Mouse (Mus musculus) embryonic facial prominence, embryonic 14.5 days (tissue): Measurements from ENCODE around the gene Zfp446. TPM values are rescaled to one million over a fixed set of nuclear protein-coding genes. Genes with fewer than 3 reads are reported as not detected.

Source experiments
- polyA plus RNA-seq: library from polyadenylated mRNA; unstranded; fragments of >200 nt; fragmentation: Nextera tagmentation; extraction: Ambion mirVana; gene quantifications from 2 replicates; pipeline ENCODE4 v1.2.1, GENCODE M21; 2014

Gene Zfp446
- polyA plus RNA-seq, 1 experiment from 2014 or later: 2.5 TPM

Other genes starting within 250 kb of the Zfp446 start
- not detected in 2 replicates for gene Vmn2r56, start 242.8 kb upstream of the Zfp446 start, polyA plus RNA-seq
- 10.1 and 11.3 TPM in 2 replicates for gene Zscan18, start 174.2 kb upstream of the Zfp446 start, polyA plus RNA-seq
- gene Zfp329, start 159.0 kb upstream of the Zfp446 start, polyA plus RNA-seq: 10.8 and 11.9 TPM in 2 replicates
- 34.2 and 38.0 TPM in 2 replicates for gene Zfp110, start 143.1 kb upstream of the Zfp446 start, polyA plus RNA-seq
- gene Zfp128, start 96.7 kb upstream of the Zfp446 start, polyA plus RNA-seq: 4.9 and 5.3 TPM in 2 replicates
- 15.1 and 16.6 TPM in 2 replicates for gene Zscan22, start 80.0 kb upstream of the Zfp446 start, polyA plus RNA-seq
- gene Rps5, start 55.6 kb upstream of the Zfp446 start, polyA plus RNA-seq: 1,364 and 1,371 TPM in 2 replicates
- gene Rnf225, start 50.4 kb upstream of the Zfp446 start, polyA plus RNA-seq: 0.43 and 0.49 TPM in 2 replicates
- gene Zfp324, start 12.0 kb upstream of the Zfp446 start, polyA plus RNA-seq: 9.4 and 10.9 TPM in 2 replicates
- gene Slc27a5, start 20.3 kb downstream of the Zfp446 start, polyA plus RNA-seq: not detected in 2 replicates
- 321 and 352 TPM in 2 replicates for gene Trim28, start 21.3 kb downstream of the Zfp446 start, polyA plus RNA-seq
- 20.0 and 23.6 TPM in 2 replicates for gene Zbtb45, start 32.2 kb downstream of the Zfp446 start, polyA plus RNA-seq
- 162 and 169 TPM in 2 replicates for gene Chmp2a, start 57.0 kb downstream of the Zfp446 start, polyA plus RNA-seq
- 140 and 147 TPM in 2 replicates for gene Ube2m, start 60.4 kb downstream of the Zfp446 start, polyA plus RNA-seq
- gene Mzf1, start 76.9 kb downstream of the Zfp446 start, polyA plus RNA-seq: 2.9 and 4.1 TPM in 2 replicates
- gene Vmn1r85, start 117.3 kb downstream of the Zfp446 start, polyA plus RNA-seq: not detected in 2 replicates
- not detected in 2 replicates for gene Vmn1r86, start 142.1 kb downstream of the Zfp446 start, polyA plus RNA-seq
- not detected in 2 replicates for gene Vmn1r87, start 162.3 kb downstream of the Zfp446 start, polyA plus RNA-seq
- not detected in 2 replicates for gene Vmn1r88, start 181.7 kb downstream of the Zfp446 start, polyA plus RNA-seq
- not detected in 2 replicates for gene Vmn1r89, start 235.2 kb downstream of the Zfp446 start, polyA plus RNA-seq